Mouse (Mus musculus) forebrain, embryonic 13.5 days (tissue): ENCODE data around the gene Dnase1l2. TPM values are rescaled to one million over a fixed set of nuclear protein-coding genes. Genes with fewer than 3 reads are reported as not detected.

Experiments used
- ATAC-seq: fragments of 200-750 bp; cut with Nextera tagmentation; 2 replicates; pipeline ENCODE4 v1.8.0; 2017
- H3K27ac ChIP-seq: fragments of 300-500 bp; sonication (generic); 2 replicates; pipeline ENCODE4 v1.5.1; 2015; ENCODE audit warnings: inconsistent platforms, mild to moderate bottlenecking, moderate library complexity
- H3K27me3 ChIP-seq: fragments of 300-500 bp; sonication (generic); 2 replicates; pipeline ENCODE4 v1.6.1; 2015; ENCODE audit warnings: mild to moderate bottlenecking, inconsistent platforms
- H3K36me3 ChIP-seq: fragments of 300-500 bp; sonication (generic); 2 replicates; pipeline ENCODE4 v1.6.1; 2015; ENCODE audit warnings: mild to moderate bottlenecking, inconsistent platforms; ENCODE audit not compliant: poor library complexity, severe bottlenecking
- H3K4me1 ChIP-seq: fragments of 300-500 bp; sonication (generic); 2 replicates; pipeline ENCODE4 v1.6.1; 2015; ENCODE audit warnings: inconsistent platforms
- H3K4me2 ChIP-seq: fragments of 300-500 bp; sonication (generic); 2 replicates; pipeline ENCODE4 v1.6.1; 2015; ENCODE audit warnings: inconsistent platforms, mild to moderate bottlenecking, moderate library complexity
- H3K4me3 ChIP-seq: fragments of 300-500 bp; sonication (generic); 2 replicates; pipeline ENCODE4 v1.5.1; 2015; ENCODE audit warnings: mild to moderate bottlenecking, inconsistent platforms
- H3K9ac ChIP-seq: fragments of 300-500 bp; sonication (generic); 2 replicates; pipeline ENCODE4 v1.6.1; 2015; ENCODE audit warnings: mild to moderate bottlenecking, inconsistent platforms
- H3K9me3 ChIP-seq: fragments of 300-500 bp; sonication (generic); replicated peaks from 2 replicates; pipeline ENCODE4 v1.6.1; 2016; ENCODE audit warnings: inconsistent platforms
- WGBS: fragments of 180-500 bp; shearing (Covaris S2); methylation state at CpG from one replicate; pipeline ENCODE4 v1.1.7; 2015; 5-methylcytosine and 5-hydroxymethylcytosine counted together
- polyA plus RNA-seq: library from polyadenylated mRNA; unstranded; fragments of >200 nt; fragmentation: Nextera tagmentation; extraction: Ambion mirVana; gene quantifications from 2 replicates; pipeline ENCODE4 v1.2.1, GENCODE M21; 2015

The Dnase1l2 gene
- 4.4 and 4.7 TPM in 2 replicates for polyA plus RNA-seq

- Histone ChIP-seq H3K4me3 (no peak within 1 kb of the TSS), H3K27ac (no peak within 1 kb of the TSS), H3K4me2 (no peak within 1 kb of the TSS), H3K9ac (no peak within 1 kb of the TSS), H3K27me3 (no peaks in the 10 kb centered on the region), H3K4me1 (no peaks in the 10 kb centered on the region), H3K9me3 (no peaks in the 10 kb centered on the region), H3K36me3 (peaks cover 99% of the 10 kb centered on the region)
- 84% methylated on average over 7 of the region's 7 CpGs for WGBS
- no peak for ATAC-seq
Observed at GRCm38 (mm10) chr17:24442632-24443155, at the start of gene Dnase1l2. Gene Dnase1l2, minus strand, starts transcription at chr17:24443105.

- WGBS = 61% methylated on average over 4 of the region's 4 CpGs
- H3K27me3 ChIP-seq = no peaks in the 10 kb centered on the region
- ATAC-seq = no peak
- H3K9ac ChIP-seq = peak overlapping the region; percentile 93
- H3K4me1 ChIP-seq = peaks cover 41% of the 10 kb centered on the region
- no peaks in the 10 kb centered on the region for H3K9me3 ChIP-seq
- H3K4me2 ChIP-seq = peak overlapping the region; percentile 85
- peak overlapping the region; percentile 92; the same call in 1 of the 2 replicates for H3K4me3 ChIP-seq
- H3K36me3 ChIP-seq = no peaks in the 10 kb centered on the region
- peak overlapping the region; percentile 2; the same call in 1 of the 2 replicates for H3K27ac ChIP-seq
Observed at GRCm38 (mm10) chr17:24490399-24490798, 47.5 kb upstream of the Dnase1l2 start.

GRCm38 (mm10) chr17:24489265-24490030 lies 46.5 kb upstream of the Dnase1l2 start:
- Histone ChIP-seq H3K27me3 (no peaks in the 10 kb centered on the region), H3K36me3 (no peaks in the 10 kb centered on the region), H3K9ac (peak overlapping the region; percentile 93), H3K9me3 (no peaks in the 10 kb centered on the region), H3K4me3 (peak overlapping the region; percentile 92), H3K4me2 (peak overlapping the region; percentile 85), H3K27ac (peak overlapping the region; percentile 91), H3K4me1 (peaks cover 36% of the 10 kb centered on the region)
- 20% methylated on average over 19 of the region's 19 CpGs for WGBS
- ATAC-seq = peak; percentile 25

DNA sequence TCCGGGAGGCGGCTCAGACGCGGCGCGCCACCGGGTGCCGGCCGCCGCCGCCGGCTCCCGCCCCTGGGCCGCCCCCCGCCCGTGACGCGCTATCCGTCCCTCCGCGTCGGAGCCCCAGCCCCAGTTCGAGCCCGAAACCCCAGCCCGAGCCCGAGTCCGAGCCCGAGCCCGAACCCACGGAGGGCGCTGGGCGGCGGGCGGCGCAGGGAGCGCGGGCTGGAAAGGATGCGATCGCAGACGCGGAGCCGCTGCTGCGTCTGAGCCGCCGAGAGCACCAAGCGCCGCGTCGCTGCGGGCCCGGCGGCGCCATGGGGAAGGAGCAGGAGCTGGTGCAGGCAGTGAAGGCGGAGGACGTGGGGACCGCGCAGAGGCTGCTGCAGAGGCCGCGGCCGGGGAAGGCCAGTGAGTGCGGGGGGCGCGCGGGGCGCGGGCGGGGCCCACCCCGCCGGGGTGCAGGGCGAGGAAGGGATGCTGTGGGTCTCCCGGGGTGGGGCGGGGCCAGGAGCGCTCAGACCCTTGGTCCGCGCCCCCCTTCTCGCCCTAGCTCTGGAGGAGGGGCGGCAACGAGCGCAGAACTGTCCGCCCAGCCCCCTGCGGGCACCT lies 45.9 kb upstream of the Dnase1l2 start:
- Histone ChIP-seq H3K9ac (peak overlapping the region; percentile 93), H3K4me1 (peaks cover 36% of the 10 kb centered on the region), H3K27me3 (no peaks in the 10 kb centered on the region), H3K27ac (peak overlapping the region; percentile 91), H3K4me2 (peak overlapping the region; percentile 85), H3K36me3 (no peaks in the 10 kb centered on the region), H3K9me3 (no peaks in the 10 kb centered on the region), H3K4me3 (peak overlapping the region; percentile 92)
- ATAC-seq = peak; percentile 71
- under 1% methylated on average over 60 of the region's 81 CpGs for WGBS

DNA sequence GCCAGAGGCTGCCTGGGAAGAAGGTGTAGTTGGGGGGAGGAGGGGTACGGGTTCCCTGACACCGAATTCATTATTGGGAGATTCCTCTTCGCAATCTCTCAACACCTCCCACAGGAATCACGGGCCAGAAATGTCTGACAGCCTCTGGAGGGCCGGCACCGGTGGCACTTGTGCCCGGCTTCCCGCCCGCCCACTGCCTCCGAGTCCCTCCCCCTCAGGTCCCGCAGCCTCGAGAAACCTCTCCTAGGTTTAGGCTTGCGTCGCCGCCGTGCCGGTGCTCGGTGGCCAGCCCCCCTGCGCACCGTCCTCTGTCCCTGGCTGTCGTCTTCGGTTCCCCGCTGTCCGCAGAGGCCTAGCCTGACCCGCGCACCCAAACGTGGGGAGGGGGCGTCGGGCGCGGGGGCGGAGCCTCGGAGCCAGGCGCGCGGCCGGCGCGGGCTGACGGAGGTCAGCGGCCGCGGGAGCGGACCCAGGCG lies 45.3 kb upstream of the Dnase1l2 start, which contains the start of gene Caskin1:
Caskin1 (plus strand) TSS at position 416 of the 476 bp plus-strand sequence.
- H3K36me3 ChIP-seq = no peaks in the 10 kb centered on the region
- WGBS = under 1% methylated on average over 21 of the region's 45 CpGs
- peak; percentile 63 for ATAC-seq
- H3K9me3 ChIP-seq = no peaks in the 10 kb centered on the region
- H3K27me3 ChIP-seq = no peaks in the 10 kb centered on the region
- H3K4me1 ChIP-seq = peaks cover 36% of the 10 kb centered on the region
- H3K4me3 ChIP-seq = peak within 1 kb of the TSS; percentile 92
- peak within 1 kb of the TSS; percentile 91 for H3K27ac ChIP-seq
- peak within 1 kb of the TSS; percentile 93 for H3K9ac ChIP-seq
- peak within 1 kb of the TSS; percentile 85 for H3K4me2 ChIP-seq

GRCm38 (mm10) chr17:24485090-24485860 lies 42.4 kb upstream of the Dnase1l2 start:
- ATAC-seq = peak; percentile 9; the same call in 1 of the 2 replicates
- H3K36me3 ChIP-seq = no peaks in the 10 kb centered on the region
- H3K4me3 ChIP-seq = no peak overlapping the region
- no peaks in the 10 kb centered on the region for H3K9me3 ChIP-seq
- WGBS = 44% methylated on average over 10 of the region's 11 CpGs
- no peaks in the 10 kb centered on the region for H3K27me3 ChIP-seq
- peaks cover 30% of the 10 kb centered on the region for H3K4me1 ChIP-seq
- peak overlapping the region; percentile 38 for H3K9ac ChIP-seq
- peak overlapping the region; percentile 41 for H3K27ac ChIP-seq
- H3K4me2 ChIP-seq = no peak overlapping the region

- Histone ChIP-seq H3K36me3 (no peaks in the 10 kb centered on the region), H3K4me2 (no peak overlapping the region), H3K4me1 (peaks cover 19% of the 10 kb centered on the region), H3K27me3 (no peaks in the 10 kb centered on the region), H3K9ac (no peak overlapping the region), H3K27ac (no peak overlapping the region), H3K9me3 (no peaks in the 10 kb centered on the region), H3K4me3 (no peak overlapping the region)
- ATAC-seq = no peak
- WGBS = 95% methylated on average over 3 of the region's 3 CpGs
Observed at GRCm38 (mm10) chr17:24483495-24483894, 40.6 kb upstream of the Dnase1l2 start.

DNA sequence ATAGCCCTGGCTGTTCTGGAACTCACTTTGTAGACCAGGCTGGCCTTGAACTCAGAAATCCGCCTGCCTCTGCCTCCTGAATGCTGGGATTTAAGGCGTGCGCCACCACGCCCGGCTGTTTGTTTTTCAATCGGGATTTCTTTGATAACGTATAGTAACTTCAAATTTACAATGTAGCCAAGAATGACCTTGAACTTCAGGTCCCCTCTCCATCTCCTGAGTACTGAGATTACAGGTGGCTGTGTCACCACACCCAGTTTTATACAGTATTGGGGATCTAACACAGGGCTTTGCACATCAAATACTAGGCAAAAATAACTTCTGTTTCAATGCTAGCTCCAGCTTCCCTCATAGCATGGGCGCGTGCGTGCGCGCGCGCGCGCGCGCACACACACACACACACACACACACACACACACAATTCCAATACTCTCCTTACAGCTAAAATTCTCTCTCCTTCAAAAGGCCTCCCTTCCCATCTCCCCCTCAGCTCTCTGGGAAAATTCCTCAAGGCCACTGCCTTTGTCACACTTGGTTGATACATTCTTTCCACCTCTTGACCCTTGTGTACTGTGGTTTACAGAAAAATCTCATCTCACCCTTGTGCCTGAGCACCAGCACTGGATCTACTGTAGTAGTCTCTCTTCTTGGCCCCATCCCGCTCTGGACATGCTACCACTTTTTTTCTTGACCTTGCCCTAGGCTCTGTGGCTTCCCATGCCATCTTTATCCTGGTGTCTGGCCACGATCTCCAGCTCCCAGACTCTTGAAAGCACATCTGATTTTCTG lies 38.3 kb upstream of the Dnase1l2 start:
- 95% methylated on average over 20 of the region's 20 CpGs for WGBS
- Histone ChIP-seq H3K36me3 (peaks cover 16% of the 10 kb centered on the region), H3K9ac (no peak overlapping the region), H3K9me3 (no peaks in the 10 kb centered on the region), H3K4me2 (no peak overlapping the region), H3K4me3 (no peak overlapping the region), H3K27me3 (no peaks in the 10 kb centered on the region), H3K4me1 (peaks cover 22% of the 10 kb centered on the region), H3K27ac (no peak overlapping the region)
- ATAC-seq = no peak

- H3K9ac ChIP-seq = peak overlapping the region; percentile 13; the same call in 1 of the 2 replicates
- no peak overlapping the region for H3K27ac ChIP-seq
- WGBS = 36% methylated on average over 3 of the region's 3 CpGs
- peaks cover 25% of the 10 kb centered on the region for H3K36me3 ChIP-seq
- no peak overlapping the region for H3K4me3 ChIP-seq
- no peak for ATAC-seq
- no peak overlapping the region for H3K4me2 ChIP-seq
- no peaks in the 10 kb centered on the region for H3K9me3 ChIP-seq
- no peaks in the 10 kb centered on the region for H3K27me3 ChIP-seq
- H3K4me1 ChIP-seq = peaks cover 16% of the 10 kb centered on the region
Observed at GRCm38 (mm10) chr17:24480201-24480826, 37.4 kb upstream of the Dnase1l2 start.

- 19% methylated on average over 1 of the region's 1 CpGs for WGBS
- ATAC-seq = no peak
Observed at GRCm38 (mm10) chr17:24479431-24479830, 36.5 kb upstream of the Dnase1l2 start.

More at GRCm38 (mm10) chr17:24479431-24479830, 36.5 kb upstream of the Dnase1l2 start:
- Histone ChIP-seq H3K27ac (no peak overlapping the region; the same call in 1 of the 2 replicates), H3K4me2 (peak overlapping the region; percentile 65), H3K9me3 (no peaks in the 10 kb centered on the region), H3K36me3 (peaks cover 34% of the 10 kb centered on the region), H3K27me3 (no peaks in the 10 kb centered on the region), H3K4me3 (peak overlapping the region; percentile 79), H3K4me1 (peaks cover 14% of the 10 kb centered on the region), H3K9ac (no peak overlapping the region)
